Mouse (Mus musculus): ENCODE data around the gene Rapgef4. TPM values are rescaled to one million over a fixed set of nuclear protein-coding genes. Genes with fewer than 3 reads are reported as not detected.

Gene Rapgef4
- polyA plus RNA-seq, 1 experiment from 2014 or later: 2.2 TPM

DNA sequence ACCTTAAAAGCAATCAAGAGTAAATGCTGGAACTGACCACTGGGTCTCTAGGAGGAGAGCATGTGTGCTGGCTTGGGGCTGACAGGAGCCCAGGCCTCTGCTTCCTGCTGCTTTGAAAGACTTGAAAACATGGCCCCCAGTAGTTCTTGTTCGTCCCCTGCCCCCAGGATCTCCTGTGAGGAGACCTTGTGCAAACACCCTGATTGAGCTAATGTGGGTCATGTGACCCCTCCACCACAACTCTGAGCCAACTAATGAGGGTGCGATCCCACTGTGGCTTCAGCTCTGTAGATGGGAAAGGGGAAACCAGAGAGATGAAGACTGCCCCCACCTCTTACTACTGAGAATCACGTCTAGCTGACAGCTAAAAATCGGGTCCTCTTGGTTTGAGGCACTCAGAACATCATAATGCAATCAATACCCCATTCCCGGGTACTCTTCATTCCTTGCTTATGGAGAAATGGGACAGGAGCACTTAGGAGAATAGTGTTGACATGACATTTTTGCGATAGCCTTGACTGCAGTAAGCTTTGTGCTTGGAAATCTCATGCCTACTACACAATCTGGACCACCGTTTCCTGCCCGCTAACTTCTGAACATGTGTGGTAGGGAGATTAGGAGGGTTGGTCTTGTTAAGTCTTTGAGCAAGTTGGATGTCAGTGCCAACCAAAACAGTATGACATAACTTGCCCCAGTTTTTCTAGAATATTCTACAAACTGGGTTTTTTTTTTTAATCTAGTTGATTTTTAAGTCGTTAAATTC is 170.9 kb downstream of the Rapgef4 start:
- H3K9me3 ChIP-seq (ENCODE audit: control insufficient read depth, low read length): no peaks in the 10 kb centered on the region
- 82% methylated on average over 9 of the region's 9 CpGs for WGBS
- no peak overlapping the region for H3K4me3 ChIP-seq (ENCODE audit: low read depth, low read length)
- H3K27me3 ChIP-seq (ENCODE audit: control insufficient read depth, insufficient read depth, low read length): no peaks in the 10 kb centered on the region
- H3K4me2 ChIP-seq (ENCODE audit: low read depth, low read length, severe bottlenecking): no peak overlapping the region
- H3K9ac ChIP-seq (ENCODE audit: low read length): no peak overlapping the region
- no peak for ATAC-seq (replicated peaks; ENCODE audit: low FRiP score)
- no peaks in the 10 kb centered on the region for H3K36me3 ChIP-seq (ENCODE audit: control insufficient read depth, insufficient read depth, low read length)
- no peak overlapping the region for H3K27ac ChIP-seq (ENCODE audit: low read depth, low read length)
- H3K4me1 ChIP-seq (replicated peaks; ENCODE audit: control insufficient read depth, insufficient read depth, low read length): 0 out of 2 replicates have a peak, but pooled peaks cover 2% of the 10 kb centered on the region
- no peak for DNase-seq (ENCODE audit: low spot score)

DNA sequence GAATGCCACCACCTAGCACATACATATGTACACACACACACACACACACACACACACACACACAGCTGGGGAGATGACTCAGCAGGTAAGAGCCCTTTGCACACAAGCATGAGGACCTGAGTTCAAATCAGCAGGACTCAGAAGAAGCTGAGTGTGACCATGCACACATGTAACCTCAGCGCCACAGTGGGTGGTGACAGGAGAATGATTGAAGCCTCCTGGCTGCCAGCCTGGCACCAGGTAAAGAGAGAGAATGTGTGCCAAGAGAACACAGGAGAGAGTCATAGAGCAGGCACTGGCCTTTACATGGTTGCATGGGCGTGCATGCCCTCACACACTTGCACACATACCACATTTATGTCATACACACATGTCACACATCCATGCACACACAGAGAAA is 171.7 kb downstream of the Rapgef4 start:
- H3K27ac ChIP-seq (ENCODE audit: low read depth, low read length): no peak overlapping the region
- H3K27me3 ChIP-seq (ENCODE audit: control insufficient read depth, insufficient read depth, low read length): no peaks in the 10 kb centered on the region
- ATAC-seq (replicated peaks; ENCODE audit: low FRiP score) (no peak), DNase-seq (ENCODE audit: low spot score) (no peak)
- 0 out of 2 replicates have a peak, but pooled peaks cover 4% of the 10 kb centered on the region for H3K4me1 ChIP-seq (replicated peaks; ENCODE audit: control insufficient read depth, insufficient read depth, low read length)
- 90% methylated on average over 2 of the region's 2 CpGs for WGBS
- no peak overlapping the region for H3K4me3 ChIP-seq (ENCODE audit: low read depth, low read length)
- no peaks in the 10 kb centered on the region for H3K9me3 ChIP-seq (ENCODE audit: control insufficient read depth, low read length)
- no peak overlapping the region for H3K9ac ChIP-seq (ENCODE audit: low read length)
- H3K4me2 ChIP-seq (ENCODE audit: low read depth, low read length, severe bottlenecking): no peak overlapping the region
- H3K36me3 ChIP-seq (ENCODE audit: control insufficient read depth, insufficient read depth, low read length): no peaks in the 10 kb centered on the region

DNA sequence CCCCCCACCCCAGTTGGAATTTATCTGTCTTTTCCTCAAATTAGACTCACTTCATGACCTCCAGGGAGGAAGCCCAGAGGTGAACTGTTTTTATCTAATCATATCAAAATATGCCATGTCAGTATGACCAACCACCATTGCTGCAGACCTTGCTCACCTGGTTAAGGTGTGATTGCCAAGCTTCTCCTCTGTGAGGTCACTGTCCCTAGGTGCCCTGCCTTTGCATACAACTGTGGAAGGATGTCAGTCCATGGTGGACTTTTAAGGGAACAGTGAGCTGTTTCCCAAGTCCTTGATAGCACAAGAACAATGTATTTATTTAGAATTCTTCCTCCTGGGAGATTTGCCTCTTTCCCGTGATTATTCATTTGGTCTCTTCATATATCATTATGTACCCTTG is 172.8 kb downstream of the Rapgef4 start:
- WGBS: 85% methylated on average over 1 of the region's 1 CpGs
- no peaks in the 10 kb centered on the region for H3K27me3 ChIP-seq (ENCODE audit: control insufficient read depth, insufficient read depth, low read length)
- no peak for DNase-seq (ENCODE audit: low spot score)
- H3K9me3 ChIP-seq (ENCODE audit: control insufficient read depth, low read length): no peaks in the 10 kb centered on the region
- no peak overlapping the region for H3K4me2 ChIP-seq (ENCODE audit: low read depth, low read length, severe bottlenecking)
- no peak overlapping the region for H3K27ac ChIP-seq (ENCODE audit: low read depth, low read length)
- H3K4me1 ChIP-seq (replicated peaks; ENCODE audit: control insufficient read depth, insufficient read depth, low read length): 0 out of 2 replicates have a peak, but pooled peaks cover 2% of the 10 kb centered on the region
- H3K36me3 ChIP-seq (ENCODE audit: control insufficient read depth, insufficient read depth, low read length): no peaks in the 10 kb centered on the region
- no peak overlapping the region for H3K4me3 ChIP-seq (ENCODE audit: low read depth, low read length)
- no peak for ATAC-seq (replicated peaks; ENCODE audit: low FRiP score)
- no peak overlapping the region for H3K9ac ChIP-seq (ENCODE audit: low read length)

DNA sequence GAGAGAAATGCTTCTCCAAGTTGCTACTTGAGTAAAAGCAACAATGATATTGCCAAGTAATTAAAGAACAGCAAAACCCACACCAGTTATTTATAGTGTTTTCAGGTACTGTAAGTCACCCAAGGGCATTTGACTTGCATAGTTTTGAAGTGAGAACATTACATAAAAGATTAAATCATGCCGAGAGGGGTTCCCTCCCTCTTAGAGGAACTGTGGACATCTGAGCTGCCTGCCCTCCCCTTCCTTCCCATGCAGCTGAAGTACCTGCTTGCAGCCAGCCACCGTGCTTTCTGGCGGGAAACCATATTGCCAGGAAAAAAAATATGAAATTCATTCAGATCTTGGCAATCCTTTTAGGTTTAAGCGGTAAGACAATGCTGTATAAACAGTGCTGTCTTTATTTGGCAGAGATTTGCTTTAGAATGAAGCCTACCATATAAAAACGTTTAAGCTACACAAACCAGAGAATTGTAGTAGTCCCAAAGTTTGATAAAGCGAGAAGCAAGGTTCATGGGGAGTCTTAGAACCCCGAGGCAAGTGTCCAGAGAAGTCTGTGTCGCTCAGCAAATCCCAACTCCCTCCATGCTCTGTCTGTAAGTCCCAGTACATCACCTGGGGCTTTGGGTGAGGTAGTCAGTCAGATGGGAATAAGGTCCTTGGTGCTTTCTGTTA is 174.2 kb downstream of the Rapgef4 start:
- WGBS: 80% methylated on average over 8 of the region's 8 CpGs
- Histone ChIP-seq H3K4me1 (replicated peaks; ENCODE audit: control insufficient read depth, insufficient read depth, low read length) (peaks cover 2% of the 10 kb centered on the region; the same call in 1 of the 2 replicates), H3K36me3 (ENCODE audit: control insufficient read depth, insufficient read depth, low read length) (no peaks in the 10 kb centered on the region), H3K4me2 (ENCODE audit: low read depth, low read length, severe bottlenecking) (no peak overlapping the region), H3K27ac (ENCODE audit: low read depth, low read length) (no peak overlapping the region), H3K9me3 (ENCODE audit: control insufficient read depth, low read length) (no peaks in the 10 kb centered on the region), H3K27me3 (ENCODE audit: control insufficient read depth, insufficient read depth, low read length) (no peaks in the 10 kb centered on the region), H3K9ac (ENCODE audit: low read length) (no peak overlapping the region), H3K4me3 (ENCODE audit: low read depth, low read length) (no peak overlapping the region)
- DNase-seq (ENCODE audit: low spot score): no peak
- no peak for ATAC-seq (replicated peaks; ENCODE audit: low FRiP score)

DNA sequence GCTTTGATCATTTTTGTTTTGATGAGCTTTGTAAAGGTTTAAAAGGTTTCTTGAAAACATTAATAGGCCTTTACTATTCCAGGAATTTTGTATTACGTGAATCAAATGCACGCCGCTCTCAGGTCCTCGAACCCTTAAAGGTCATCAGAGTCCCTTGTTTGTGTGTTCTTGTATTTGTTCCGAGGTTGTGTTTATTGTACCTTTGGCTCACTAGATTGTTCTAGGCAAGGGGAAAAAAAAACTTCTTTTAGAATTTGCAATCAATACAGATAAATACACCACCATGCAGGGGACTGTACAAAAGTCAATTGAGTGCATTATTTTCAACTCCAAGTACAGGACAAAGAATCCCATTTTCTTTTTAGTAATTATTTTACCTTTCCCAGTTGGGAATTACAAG is 175.4 kb downstream of the Rapgef4 start:
- H3K4me3 ChIP-seq (ENCODE audit: low read depth, low read length): no peak overlapping the region
- DNase-seq (ENCODE audit: low spot score) (no peak), ATAC-seq (replicated peaks; ENCODE audit: low FRiP score) (no peak)
- H3K27ac ChIP-seq (ENCODE audit: low read depth, low read length): no peak overlapping the region
- no peak overlapping the region for H3K9ac ChIP-seq (ENCODE audit: low read length)
- no peaks in the 10 kb centered on the region for H3K36me3 ChIP-seq (ENCODE audit: control insufficient read depth, insufficient read depth, low read length)
- peaks cover 2% of the 10 kb centered on the region; the same call in 1 of the 2 replicates for H3K4me1 ChIP-seq (replicated peaks; ENCODE audit: control insufficient read depth, insufficient read depth, low read length)
- H3K9me3 ChIP-seq (ENCODE audit: control insufficient read depth, low read length): no peaks in the 10 kb centered on the region
- 86% methylated on average over 5 of the region's 5 CpGs for WGBS
- H3K4me2 ChIP-seq (ENCODE audit: low read depth, low read length, severe bottlenecking): no peak overlapping the region
- H3K27me3 ChIP-seq (ENCODE audit: control insufficient read depth, insufficient read depth, low read length): no peaks in the 10 kb centered on the region

DNA sequence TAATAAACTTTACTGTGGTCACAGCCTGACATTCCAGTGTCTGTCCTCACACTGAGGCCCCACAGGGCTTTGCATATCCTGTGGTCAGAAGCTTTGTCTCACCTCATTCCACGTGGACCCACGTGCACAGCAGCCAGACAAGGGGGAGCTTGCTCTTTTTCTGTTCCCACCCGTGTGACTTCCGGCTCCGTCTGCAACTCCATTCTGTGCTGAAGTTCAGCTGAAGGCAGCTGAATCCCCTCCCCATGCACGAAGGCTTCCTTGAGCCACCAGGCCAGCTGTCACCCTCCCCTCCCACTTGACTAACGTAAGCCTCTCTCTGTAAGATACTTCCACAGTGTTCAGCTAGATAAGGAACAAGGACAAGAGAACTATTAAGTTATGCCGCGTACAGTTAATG is 176.5 kb downstream of the Rapgef4 start:
- H3K4me2 ChIP-seq (ENCODE audit: low read depth, low read length, severe bottlenecking): no peak overlapping the region
- H3K36me3 ChIP-seq (ENCODE audit: control insufficient read depth, insufficient read depth, low read length): no peaks in the 10 kb centered on the region
- no peaks in the 10 kb centered on the region for H3K9me3 ChIP-seq (ENCODE audit: control insufficient read depth, low read length)
- no peak for ATAC-seq (replicated peaks; ENCODE audit: low FRiP score)
- no peak for DNase-seq (ENCODE audit: low spot score)
- 57% methylated on average over 9 of the region's 9 CpGs for WGBS
- no peak overlapping the region for H3K27ac ChIP-seq (ENCODE audit: low read depth, low read length)
- H3K4me3 ChIP-seq (ENCODE audit: low read depth, low read length): no peak overlapping the region
- peaks cover 2% of the 10 kb centered on the region; the same call in 1 of the 2 replicates for H3K4me1 ChIP-seq (replicated peaks; ENCODE audit: control insufficient read depth, insufficient read depth, low read length)
- H3K27me3 ChIP-seq (ENCODE audit: control insufficient read depth, insufficient read depth, low read length): no peaks in the 10 kb centered on the region
- no peak overlapping the region for H3K9ac ChIP-seq (ENCODE audit: low read length)

DNA sequence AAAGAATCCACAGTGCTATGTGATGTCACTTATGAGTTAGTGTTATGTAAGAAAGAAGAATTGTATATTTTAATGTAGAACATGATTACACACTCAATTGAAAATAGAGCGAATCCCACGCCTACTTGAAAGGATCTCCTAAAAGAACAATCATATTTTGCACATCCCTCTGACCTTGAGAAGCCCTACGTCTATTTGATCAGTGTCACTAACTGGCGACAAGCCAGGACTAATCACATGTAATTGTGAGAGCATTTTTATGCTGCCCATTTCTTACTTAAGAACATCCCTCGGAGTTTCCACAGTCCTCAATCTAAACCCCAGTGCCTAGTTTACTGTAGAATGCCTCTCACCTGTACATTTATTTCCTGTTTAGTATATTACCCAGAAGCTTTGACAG is 177.0 kb downstream of the Rapgef4 start:
- Histone ChIP-seq H3K4me1 (replicated peaks; ENCODE audit: control insufficient read depth, insufficient read depth, low read length) (peaks cover 2% of the 10 kb centered on the region; the same call in 1 of the 2 replicates), H3K27me3 (ENCODE audit: control insufficient read depth, insufficient read depth, low read length) (no peaks in the 10 kb centered on the region), H3K9me3 (ENCODE audit: control insufficient read depth, low read length) (no peaks in the 10 kb centered on the region), H3K36me3 (ENCODE audit: control insufficient read depth, insufficient read depth, low read length) (no peaks in the 10 kb centered on the region), H3K9ac (ENCODE audit: low read length) (no peak overlapping the region), H3K27ac (ENCODE audit: low read depth, low read length) (no peak overlapping the region), H3K4me2 (ENCODE audit: low read depth, low read length, severe bottlenecking) (no peak overlapping the region), H3K4me3 (ENCODE audit: low read depth, low read length) (no peak overlapping the region)
- DNase-seq (ENCODE audit: low spot score): no peak
- 84% methylated on average over 5 of the region's 5 CpGs for WGBS
- no peak for ATAC-seq (replicated peaks; ENCODE audit: low FRiP score)

DNA sequence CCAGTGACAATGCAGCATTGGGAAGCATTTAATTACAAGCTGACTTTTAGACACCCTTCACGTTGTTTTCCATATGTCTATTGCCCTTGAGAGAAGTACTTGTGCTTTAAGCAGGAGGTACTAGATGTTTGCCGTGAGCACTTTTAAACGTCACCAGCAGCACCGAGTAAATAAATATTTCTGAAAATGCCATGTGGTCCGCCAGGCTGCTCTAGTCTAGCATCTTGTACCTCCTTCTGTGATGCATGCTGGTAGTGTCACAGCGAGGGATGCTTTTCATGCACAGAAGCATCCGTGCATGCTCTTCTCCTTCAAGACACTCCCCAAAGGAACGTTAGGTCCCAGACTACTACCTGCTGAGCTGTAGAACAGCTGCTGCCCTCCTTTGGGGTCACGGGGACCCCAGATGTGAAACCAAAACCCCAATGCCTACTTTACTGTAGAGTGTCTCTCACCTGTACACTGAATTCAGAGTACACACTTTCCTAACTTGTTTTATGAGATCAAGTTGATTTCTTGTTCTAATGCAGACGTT is 177.7 kb downstream of the Rapgef4 start:
- DNase-seq (ENCODE audit: low spot score) (no peak), ATAC-seq (replicated peaks; ENCODE audit: low FRiP score) (no peak)
- 88% methylated on average over 10 of the region's 10 CpGs for WGBS
- Histone ChIP-seq H3K4me2 (ENCODE audit: low read depth, low read length, severe bottlenecking) (no peak overlapping the region), H3K4me3 (ENCODE audit: low read depth, low read length) (no peak overlapping the region), H3K9ac (ENCODE audit: low read length) (no peak overlapping the region), H3K27me3 (ENCODE audit: control insufficient read depth, insufficient read depth, low read length) (no peaks in the 10 kb centered on the region), H3K36me3 (ENCODE audit: control insufficient read depth, insufficient read depth, low read length) (no peaks in the 10 kb centered on the region), H3K27ac (ENCODE audit: low read depth, low read length) (no peak overlapping the region), H3K4me1 (replicated peaks; ENCODE audit: control insufficient read depth, insufficient read depth, low read length) (peaks cover 2% of the 10 kb centered on the region; the same call in 1 of the 2 replicates), H3K9me3 (ENCODE audit: control insufficient read depth, low read length) (no peaks in the 10 kb centered on the region)
